Mouse (Mus musculus): ENCODE results near the gene Bcl2l14. TPM values are rescaled to one million over a fixed set of nuclear protein-coding genes. Genes with fewer than 3 reads are reported as not detected.

Bcl2l14 gene
- 15.6 and 20.4 TPM in 2 replicates for polyA plus RNA-seq (2015; fragmentation: Nextera tagmentation; extraction: Ambion mirVana)

- H3K4me2 ChIP-seq (ENCODE audit: low read depth, low read length) = no peak within 1 kb of the TSS
- H3K9me3 ChIP-seq (replicated peaks; ENCODE audit: control insufficient read depth, low read length) = no peaks in the 10 kb centered on the region
- H3K4me1 ChIP-seq (ENCODE audit: control insufficient read depth, insufficient read depth, low read length) = no peaks in the 10 kb centered on the region
- no peaks in the 10 kb centered on the region for H3K36me3 ChIP-seq (ENCODE audit: control insufficient read depth, insufficient read depth, low read length)
- H3K9ac ChIP-seq (ENCODE audit: low read length) = no peak within 1 kb of the TSS
- no peak within 1 kb of the TSS for H3K27ac ChIP-seq (ENCODE audit: low read length)
- no peak for ATAC-seq (ENCODE audit: insufficient read depth, low FRiP score)
- H3K27me3 ChIP-seq (ENCODE audit: control insufficient read depth, insufficient read depth, low read length) = no peaks in the 10 kb centered on the region
- 70% methylated on average over 4 of the region's 4 CpGs for WGBS
- no peak within 1 kb of the TSS for H3K4me3 ChIP-seq (replicated peaks; ENCODE audit: low read length)
Observed at GRCm38 (mm10) chr6:134396018-134396417, at the start of gene Bcl2l14. TSS of gene Bcl2l14 (plus strand) at chr6:134396318.

- Histone ChIP-seq H3K4me1 (ENCODE audit: control insufficient read depth, insufficient read depth, low read length) (no peaks in the 10 kb centered on the region), H3K27me3 (ENCODE audit: control insufficient read depth, insufficient read depth, low read length) (no peaks in the 10 kb centered on the region), H3K9ac (ENCODE audit: low read length) (no peak overlapping the region), H3K4me2 (ENCODE audit: low read depth, low read length) (no peak overlapping the region), H3K4me3 (replicated peaks; ENCODE audit: low read length) (no peak overlapping the region), H3K27ac (ENCODE audit: low read length) (no peak overlapping the region), H3K9me3 (replicated peaks; ENCODE audit: control insufficient read depth, low read length) (no peaks in the 10 kb centered on the region), H3K36me3 (ENCODE audit: control insufficient read depth, insufficient read depth, low read length) (no peaks in the 10 kb centered on the region)
- 94% methylated on average over 7 of the region's 7 CpGs for WGBS
- no peak for ATAC-seq (ENCODE audit: insufficient read depth, low FRiP score)
Observed at GRCm38 (mm10) chr6:134348526-134349067, 47.5 kb upstream of the Bcl2l14 start.

DNA sequence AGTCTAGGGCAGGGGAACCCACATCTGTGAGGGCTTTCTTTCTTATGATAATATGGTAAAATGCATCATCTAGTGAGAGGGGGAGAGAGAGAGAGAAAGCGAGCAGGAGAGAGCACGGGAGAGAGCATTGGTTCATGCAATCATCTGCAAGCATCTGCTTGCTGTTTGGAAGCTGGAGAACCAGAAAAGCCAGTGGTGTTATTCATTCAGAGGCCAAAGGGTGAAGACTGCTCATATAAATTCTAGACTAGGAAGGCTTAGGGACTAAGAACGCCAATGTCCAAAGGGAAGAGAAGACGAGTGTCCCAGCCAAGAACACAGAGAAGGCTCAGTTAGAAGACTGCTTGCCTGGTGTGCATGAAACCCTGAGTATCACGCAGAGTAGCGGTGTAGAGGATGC, 43.2 kb upstream of the Bcl2l14 start:
- no peak for ATAC-seq (ENCODE audit: insufficient read depth, low FRiP score)
- Histone ChIP-seq H3K4me1 (ENCODE audit: control insufficient read depth, insufficient read depth, low read length) (no peaks in the 10 kb centered on the region), H3K9me3 (replicated peaks; ENCODE audit: control insufficient read depth, low read length) (no peaks in the 10 kb centered on the region), H3K36me3 (ENCODE audit: control insufficient read depth, insufficient read depth, low read length) (no peaks in the 10 kb centered on the region), H3K4me2 (ENCODE audit: low read depth, low read length) (no peak overlapping the region), H3K4me3 (replicated peaks; ENCODE audit: low read length) (no peak overlapping the region), H3K9ac (ENCODE audit: low read length) (no peak overlapping the region), H3K27me3 (ENCODE audit: control insufficient read depth, insufficient read depth, low read length) (no peaks in the 10 kb centered on the region), H3K27ac (ENCODE audit: low read length) (no peak overlapping the region)
- 74% methylated on average over 6 of the region's 6 CpGs for WGBS

- no peak for ATAC-seq (ENCODE audit: insufficient read depth, low FRiP score)
- no peaks in the 10 kb centered on the region for H3K4me1 ChIP-seq (ENCODE audit: control insufficient read depth, insufficient read depth, low read length)
- no peaks in the 10 kb centered on the region for H3K27me3 ChIP-seq (ENCODE audit: control insufficient read depth, insufficient read depth, low read length)
- H3K27ac ChIP-seq (ENCODE audit: low read length) = no peak overlapping the region
- WGBS = 68% methylated on average over 4 of the region's 4 CpGs
- no peak overlapping the region for H3K9ac ChIP-seq (ENCODE audit: low read length)
- no peaks in the 10 kb centered on the region for H3K36me3 ChIP-seq (ENCODE audit: control insufficient read depth, insufficient read depth, low read length)
- H3K4me3 ChIP-seq (replicated peaks; ENCODE audit: low read length) = no peak overlapping the region
- no peak overlapping the region for H3K4me2 ChIP-seq (ENCODE audit: low read depth, low read length)
- no peaks in the 10 kb centered on the region for H3K9me3 ChIP-seq (replicated peaks; ENCODE audit: control insufficient read depth, low read length)
Observed at GRCm38 (mm10) chr6:134353751-134354150, 42.4 kb upstream of the Bcl2l14 start.

DNA sequence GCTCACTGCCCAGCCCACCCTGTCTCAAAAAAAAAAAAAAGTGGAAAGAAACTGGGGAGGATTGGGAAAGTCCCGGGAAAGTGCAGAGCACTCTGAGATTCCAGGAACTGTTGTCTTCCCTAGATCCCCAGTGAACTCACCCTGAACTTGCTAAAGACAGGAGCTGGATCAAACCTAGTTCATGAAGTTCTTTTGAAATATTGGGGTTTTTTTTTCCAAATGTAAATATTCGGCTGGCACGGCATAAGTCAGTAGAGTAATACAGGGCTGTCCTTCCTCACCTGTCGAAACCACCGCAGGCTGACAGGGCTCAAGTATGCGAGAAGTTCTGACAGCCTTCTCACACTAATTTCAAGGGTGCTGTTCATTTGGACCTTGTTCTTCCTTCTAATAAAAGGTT, 38.5 kb upstream of the Bcl2l14 start:
- 50% methylated on average over 6 of the region's 6 CpGs for WGBS
- Histone ChIP-seq H3K9ac (ENCODE audit: low read length) (no peak overlapping the region), H3K4me2 (ENCODE audit: low read depth, low read length) (no peak overlapping the region), H3K4me1 (ENCODE audit: control insufficient read depth, insufficient read depth, low read length) (no peaks in the 10 kb centered on the region), H3K27ac (ENCODE audit: low read length) (no peak overlapping the region), H3K9me3 (replicated peaks; ENCODE audit: control insufficient read depth, low read length) (no peaks in the 10 kb centered on the region), H3K4me3 (replicated peaks; ENCODE audit: low read length) (no peak overlapping the region), H3K27me3 (ENCODE audit: control insufficient read depth, insufficient read depth, low read length) (no peaks in the 10 kb centered on the region), H3K36me3 (ENCODE audit: control insufficient read depth, insufficient read depth, low read length) (no peaks in the 10 kb centered on the region)
- no peak for ATAC-seq (ENCODE audit: insufficient read depth, low FRiP score)

DNA sequence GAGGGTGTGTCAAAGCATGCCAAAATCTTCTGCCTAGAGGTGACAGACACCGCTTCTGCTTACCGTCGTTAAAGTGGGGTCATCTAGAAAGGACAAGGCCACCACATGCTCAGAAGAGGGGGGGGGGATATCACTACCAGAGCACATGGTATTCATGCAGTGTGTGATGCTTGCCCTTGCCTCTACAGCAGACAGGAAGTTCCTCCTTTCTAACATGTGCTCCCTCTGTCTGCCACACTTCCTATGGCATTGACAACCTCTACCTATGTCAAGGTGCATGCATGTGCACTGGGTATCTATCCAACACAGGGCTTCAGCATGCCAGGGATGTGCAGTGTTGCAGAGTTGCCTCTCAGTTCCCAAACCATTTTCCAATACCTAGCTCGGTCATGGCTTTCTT, 36.0 kb upstream of the Bcl2l14 start:
- ATAC-seq (ENCODE audit: insufficient read depth, low FRiP score) = no peak
- WGBS = 87% methylated on average over 4 of the region's 4 CpGs
- Histone ChIP-seq H3K9me3 (replicated peaks; ENCODE audit: control insufficient read depth, low read length) (no peaks in the 10 kb centered on the region), H3K27me3 (ENCODE audit: control insufficient read depth, insufficient read depth, low read length) (no peaks in the 10 kb centered on the region), H3K4me1 (ENCODE audit: control insufficient read depth, insufficient read depth, low read length) (no peaks in the 10 kb centered on the region), H3K9ac (ENCODE audit: low read length) (no peak overlapping the region), H3K36me3 (ENCODE audit: control insufficient read depth, insufficient read depth, low read length) (no peaks in the 10 kb centered on the region), H3K4me2 (ENCODE audit: low read depth, low read length) (no peak overlapping the region), H3K4me3 (replicated peaks; ENCODE audit: low read length) (no peak overlapping the region), H3K27ac (ENCODE audit: low read length) (no peak overlapping the region)

- no peak overlapping the region for H3K4me3 ChIP-seq (replicated peaks; ENCODE audit: low read length)
- H3K27me3 ChIP-seq (ENCODE audit: control insufficient read depth, insufficient read depth, low read length) = no peaks in the 10 kb centered on the region
- no peaks in the 10 kb centered on the region for H3K4me1 ChIP-seq (ENCODE audit: control insufficient read depth, insufficient read depth, low read length)
- ATAC-seq (ENCODE audit: insufficient read depth, low FRiP score) = no peak
- H3K9me3 ChIP-seq (replicated peaks; ENCODE audit: control insufficient read depth, low read length) = no peaks in the 10 kb centered on the region
- H3K9ac ChIP-seq (ENCODE audit: low read length) = no peak overlapping the region
- no peaks in the 10 kb centered on the region for H3K36me3 ChIP-seq (ENCODE audit: control insufficient read depth, insufficient read depth, low read length)
- no peak overlapping the region for H3K4me2 ChIP-seq (ENCODE audit: low read depth, low read length)
- no peak overlapping the region for H3K27ac ChIP-seq (ENCODE audit: low read length)
- 61% methylated on average over 6 of the region's 6 CpGs for WGBS
Observed at GRCm38 (mm10) chr6:134364644-134365043, 31.5 kb upstream of the Bcl2l14 start.

GRCm38 (mm10) chr6:134365952-134366351, 30.2 kb upstream of the Bcl2l14 start:
- Histone ChIP-seq H3K4me3 (replicated peaks; ENCODE audit: low read length) (no peak overlapping the region), H3K27me3 (ENCODE audit: control insufficient read depth, insufficient read depth, low read length) (no peaks in the 10 kb centered on the region), H3K4me2 (ENCODE audit: low read depth, low read length) (no peak overlapping the region), H3K9me3 (replicated peaks; ENCODE audit: control insufficient read depth, low read length) (no peaks in the 10 kb centered on the region), H3K4me1 (ENCODE audit: control insufficient read depth, insufficient read depth, low read length) (no peaks in the 10 kb centered on the region), H3K36me3 (ENCODE audit: control insufficient read depth, insufficient read depth, low read length) (no peaks in the 10 kb centered on the region), H3K27ac (ENCODE audit: low read length) (no peak overlapping the region), H3K9ac (ENCODE audit: low read length) (no peak overlapping the region)
- ATAC-seq (ENCODE audit: insufficient read depth, low FRiP score) = no peak
- WGBS = 53% methylated on average over 4 of the region's 4 CpGs

- no peaks in the 10 kb centered on the region for H3K9me3 ChIP-seq (replicated peaks; ENCODE audit: control insufficient read depth, low read length)
Observed at GRCm38 (mm10) chr6:134366366-134367351, 29.5 kb upstream of the Bcl2l14 start.

More at GRCm38 (mm10) chr6:134366366-134367351, 29.5 kb upstream of the Bcl2l14 start:
- Histone ChIP-seq H3K4me3 (replicated peaks; ENCODE audit: low read length) (no peak overlapping the region), H3K36me3 (ENCODE audit: control insufficient read depth, insufficient read depth, low read length) (no peaks in the 10 kb centered on the region), H3K4me2 (ENCODE audit: low read depth, low read length) (no peak overlapping the region), H3K27me3 (ENCODE audit: control insufficient read depth, insufficient read depth, low read length) (no peaks in the 10 kb centered on the region), H3K4me1 (ENCODE audit: control insufficient read depth, insufficient read depth, low read length) (no peaks in the 10 kb centered on the region), H3K27ac (ENCODE audit: low read length) (peak overlapping the region; percentile 38; the same call in 1 of the 2 replicates), H3K9ac (ENCODE audit: low read length) (no peak overlapping the region)
- ATAC-seq (ENCODE audit: insufficient read depth, low FRiP score) = no peak
- 55% methylated on average over 10 of the region's 10 CpGs for WGBS
